Mouse (Mus musculus): ENCODE measurements at regions not wholly inside any gene's neighbourhood (a gene's known extent, or its start where the extent isn't known, plus 50 kb on each side); places are given as distances from the start of the nearest gene placed in this dataset.

DNA sequence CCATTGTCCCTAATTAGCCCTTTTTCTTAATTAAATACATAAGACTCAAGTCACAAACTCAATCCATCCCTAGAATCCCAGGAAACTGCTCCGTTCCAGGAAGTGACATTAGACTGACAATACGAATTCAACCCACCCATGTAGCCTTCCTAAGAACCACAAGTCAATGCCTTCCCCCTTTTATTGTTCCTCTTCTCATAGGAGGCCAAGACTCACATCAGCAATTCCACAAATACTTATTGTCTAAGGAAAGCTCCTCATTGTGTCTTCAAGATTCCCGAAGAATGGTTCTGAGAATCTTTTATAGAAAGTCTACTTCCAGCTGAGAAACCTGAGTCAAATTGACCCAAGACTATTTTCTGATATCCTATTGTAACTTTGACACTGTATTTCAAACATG is 147.3 kb downstream of the Dmac1 start:
- ATAC-seq = no peak

GRCm38 (mm10) chr4:75115887-75116286 is 162.2 kb downstream of the Dmac1 start:
- no peak for ATAC-seq

GRCm38 (mm10) chr4:75115346-75115745 is 162.8 kb downstream of the Dmac1 start:
- no peak for ATAC-seq

DNA sequence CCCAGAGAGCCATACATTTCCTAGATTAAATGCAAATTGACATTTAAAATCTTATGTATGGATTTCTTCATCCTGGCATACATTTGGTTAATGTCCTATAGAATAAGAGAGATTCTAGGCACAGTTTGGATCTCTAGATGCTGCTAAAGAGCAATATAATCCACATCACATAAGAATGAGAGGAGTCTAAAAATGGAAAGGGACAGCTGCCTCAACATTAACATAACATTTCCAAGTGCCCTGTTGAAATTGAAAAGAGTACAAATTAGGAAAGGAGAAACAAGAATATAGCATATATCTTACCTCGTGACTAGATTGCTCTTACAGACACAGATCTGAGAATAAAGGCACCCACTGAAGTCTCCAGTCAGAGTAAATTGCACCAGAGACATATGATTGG is 212.3 kb downstream of the Dmac1 start:
- no peak for ATAC-seq

GRCm38 (mm10) chr4:75063275-75063674 is 214.8 kb downstream of the Dmac1 start:
- ATAC-seq = peak; percentile 50

GRCm38 (mm10) chr4:75043510-75043909 is 234.6 kb downstream of the Dmac1 start:
- no peak for ATAC-seq

GRCm38 (mm10) chr4:75042640-75043039 is 235.5 kb downstream of the Dmac1 start:
- ATAC-seq = no peak

DNA sequence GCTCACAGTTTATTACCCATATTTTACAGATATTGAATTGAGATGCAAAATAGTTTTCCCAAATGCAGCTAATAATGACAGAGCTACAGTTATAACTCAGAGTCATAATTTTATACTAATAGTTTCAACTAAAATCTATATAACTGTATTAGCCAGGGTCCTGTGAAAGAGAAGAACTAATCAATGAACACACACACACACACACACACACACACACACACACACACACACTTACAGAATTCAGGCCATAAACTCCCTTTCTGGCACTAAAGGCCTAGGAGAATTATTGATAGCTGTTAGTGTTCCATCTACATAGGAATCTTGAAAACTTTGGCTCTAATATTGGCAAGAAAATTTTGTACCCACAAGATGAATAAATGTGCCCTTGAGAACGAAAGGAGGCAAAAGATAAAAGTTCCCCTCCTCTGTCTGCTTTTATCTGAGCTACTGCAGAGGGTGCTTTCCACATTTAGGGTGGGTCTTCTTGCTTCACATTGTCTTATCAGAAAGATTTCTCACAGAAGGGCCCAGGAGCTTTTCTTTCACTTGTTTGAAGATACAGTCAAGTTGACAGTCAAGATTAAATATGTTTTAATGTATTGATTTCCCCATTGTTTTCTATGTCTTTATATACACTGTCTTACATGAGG is 236.1 kb downstream of the Dmac1 start:
- no peak for ATAC-seq

Measured in inflammation-experienced regulatory T-cells, adult 6 months (primary cell).